Mouse (Mus musculus) ES-Bruce4 (cell line): ENCODE results near the gene Cadm4. TPM values are rescaled to one million over a fixed set of nuclear protein-coding genes. Genes with fewer than 3 reads are reported as not detected.
A peak's percentile ranks its signal among the peaks of the same experiment; 100 is the strongest.

Experiments
- H3K27ac ChIP-seq: 2 replicates; pipeline ENCODE4 v1.5.1; 2012; ENCODE audit warnings: low read length, inconsistent platforms; ENCODE audit not compliant: insufficient read depth
- H3K27me3 ChIP-seq: 2 replicates; pipeline ENCODE4 v1.6.1; 2012; ENCODE audit warnings: mild to moderate bottlenecking, low read length, inconsistent platforms; ENCODE audit not compliant: control insufficient read depth, poor library complexity, insufficient read depth, severe bottlenecking
- H3K36me3 ChIP-seq: 2 replicates; pipeline ENCODE4 v1.6.1; 2012; ENCODE audit warnings: inconsistent platforms, mild to moderate bottlenecking, low read length, moderate library complexity; ENCODE audit not compliant: control insufficient read depth, poor library complexity, insufficient read depth, severe bottlenecking
- H3K4me1 ChIP-seq: one replicate; pipeline ENCODE4 v1.8.1; 2011; ENCODE audit warnings: low read length; ENCODE audit not compliant: control insufficient read depth, insufficient read depth
- H3K4me3 ChIP-seq: 2 replicates; pipeline ENCODE4 v1.5.1; 2011; ENCODE audit warnings: low read depth, mild to moderate bottlenecking, low read length
- H3K9ac ChIP-seq: 2 replicates; pipeline ENCODE4 v1.6.1; 2012; ENCODE audit warnings: low read depth, mild to moderate bottlenecking, inconsistent platforms; ENCODE audit not compliant: poor library complexity, severe bottlenecking
- H3K9me3 ChIP-seq: replicated peaks from 2 replicates; pipeline ENCODE4 v1.6.1; 2012; ENCODE audit warnings: mild to moderate bottlenecking, low read length, inconsistent platforms; ENCODE audit not compliant: control insufficient read depth, poor library complexity, insufficient read depth, severe bottlenecking
- CTCF ChIP-seq: IDR thresholded peaks from one replicate; pipeline ENCODE4 v1.8.1; 2011; ENCODE audit warnings: low read depth, low read length
- EP300 ChIP-seq: IDR thresholded peaks from 2 replicates; pipeline ENCODE4 v1.6.1; 2011; ENCODE audit warnings: low read depth, low read length; ENCODE audit not compliant: insufficient read depth
- POLR2A ChIP-seq: IDR thresholded peaks from one replicate; pipeline ENCODE4 v1.8.1; 2011; ENCODE audit warnings: low read length; ENCODE audit not compliant: insufficient read depth
- polyA plus RNA-seq: library from polyadenylated mRNA; stranded (reverse); fragments of >200 nt; gene quantifications from 2 replicates; pipeline ENCODE4 v1.2.4, GENCODE M21; 2011; ENCODE audit warnings: low read depth; ENCODE audit not compliant: missing spikeins, insufficient read depth, insufficient read length

Gene Cadm4
- polyA plus RNA-seq, 1 experiment, result 10.4 TPM

GRCm38 (mm10) chr7:24472937-24473336 lies 8.9 kb upstream of the Cadm4 start:
- Histone ChIP-seq H3K27ac (no peak overlapping the region), H3K9ac (no peak overlapping the region), H3K4me3 (no peak overlapping the region), H3K9me3 (no peaks in the 10 kb centered on the region), H3K4me1 (no peaks in the 10 kb centered on the region), H3K27me3 (no peaks in the 10 kb centered on the region), H3K36me3 (peaks cover 10% of the 10 kb centered on the region)
- TF ChIP-seq POLR2A (no peak), EP300 (no peak), CTCF (peak; percentile 84)

- Histone ChIP-seq H3K27ac (no peak overlapping the region), H3K9me3 (no peaks in the 10 kb centered on the region)
Observed at GRCm38 (mm10) chr7:24473913-24474529, 7.8 kb upstream of the Cadm4 start.

DNA sequence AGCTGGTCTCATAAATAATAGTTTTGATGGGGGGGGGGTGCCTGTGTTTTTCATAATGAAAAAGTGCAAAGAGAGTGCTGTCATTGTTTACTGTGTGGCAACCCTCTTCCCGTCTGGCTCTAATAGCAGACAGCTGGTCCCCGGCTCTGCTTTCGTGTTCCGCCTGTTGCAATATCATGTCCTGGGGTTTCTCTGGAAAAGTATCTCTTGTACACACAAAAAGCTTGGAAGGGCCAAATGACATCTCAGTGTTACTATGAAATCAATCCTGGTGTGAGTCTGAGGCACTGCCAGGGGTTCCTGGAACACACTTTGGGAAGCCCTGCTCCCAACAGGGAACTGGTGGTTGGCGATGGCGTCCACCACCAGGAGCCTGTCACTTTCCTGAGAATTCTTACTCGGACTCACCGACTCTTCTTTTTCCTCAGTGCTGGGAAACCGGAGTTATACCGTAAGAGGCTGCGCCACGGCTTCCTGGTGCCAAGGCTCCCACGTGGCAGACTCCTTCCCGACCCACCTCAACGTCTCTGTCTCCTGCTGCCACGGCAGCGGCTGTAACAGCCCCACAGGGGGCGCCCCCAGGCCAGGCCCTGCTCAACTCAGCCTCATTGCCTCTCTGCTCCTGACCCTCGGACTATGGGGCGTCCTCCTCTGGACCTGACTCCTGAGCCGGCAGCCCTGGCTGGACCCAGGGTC lies 6.9 kb upstream of the Cadm4 start:
- no peak for TF ChIP-seq EP300
- TF ChIP-seq CTCF, result peak; percentile 30
- no peak for TF ChIP-seq POLR2A
- Histone ChIP-seq H3K27ac (no peak overlapping the region), H3K36me3 (peaks cover 3% of the 10 kb centered on the region; the same call in 1 of the 2 replicates), H3K4me1 (no peaks in the 10 kb centered on the region), H3K4me3 (no peak overlapping the region), H3K27me3 (no peaks in the 10 kb centered on the region), H3K9ac (no peak overlapping the region), H3K9me3 (no peaks in the 10 kb centered on the region)

More at GRCm38 (mm10) chr7:24473913-24474529, 7.8 kb upstream of the Cadm4 start:
- Histone ChIP-seq H3K9ac (no peak overlapping the region), H3K4me1 (no peaks in the 10 kb centered on the region), H3K36me3 (peaks cover 4% of the 10 kb centered on the region), H3K4me3 (no peak overlapping the region), H3K27me3 (no peaks in the 10 kb centered on the region)
- TF ChIP-seq CTCF, result peak; percentile 99
- TF ChIP-seq EP300, result no peak
- TF ChIP-seq POLR2A, result no peak

DNA sequence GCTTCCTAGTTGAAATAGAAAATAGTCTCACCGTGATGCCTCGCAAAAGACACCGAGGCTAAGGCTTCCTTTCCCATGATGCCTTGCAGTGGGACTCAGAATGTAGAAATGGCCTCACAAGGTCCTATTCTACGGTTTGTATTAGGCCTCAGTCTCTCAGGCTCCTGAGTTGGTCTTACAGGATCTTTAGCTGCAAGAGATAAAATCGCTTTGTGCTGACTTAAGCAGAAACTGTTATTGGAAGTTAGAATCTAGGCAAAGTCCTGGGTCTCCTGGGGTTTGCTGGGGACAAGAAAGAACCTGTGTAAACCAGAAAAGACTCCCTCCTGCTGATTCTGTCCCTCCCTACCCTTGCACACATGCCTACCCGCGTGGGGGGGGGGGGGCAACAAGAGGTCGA lies 5.5 kb upstream of the Cadm4 start:
- TF ChIP-seq EP300 (no peak), POLR2A (no peak), CTCF (no peak)

GRCm38 (mm10) chr7:24476856-24477255 lies 5.0 kb upstream of the Cadm4 start:
- TF ChIP-seq CTCF, result no peak
- TF ChIP-seq POLR2A, result no peak
- TF ChIP-seq EP300, result no peak
- Histone ChIP-seq H3K27ac (no peak overlapping the region), H3K9me3 (no peaks in the 10 kb centered on the region), H3K27me3 (no peaks in the 10 kb centered on the region), H3K36me3 (0 out of 2 replicates have a peak, but pooled peaks cover 3% of the 10 kb centered on the region), H3K9ac (no peak overlapping the region), H3K4me1 (no peaks in the 10 kb centered on the region), H3K4me3 (no peak overlapping the region)

More for the DNA sequence above, 5.5 kb upstream of the Cadm4 start:
- Histone ChIP-seq H3K4me3 (no peak overlapping the region), H3K4me1 (no peaks in the 10 kb centered on the region), H3K9ac (no peak overlapping the region), H3K9me3 (no peaks in the 10 kb centered on the region), H3K27ac (no peak overlapping the region), H3K36me3 (0 out of 2 replicates have a peak, but pooled peaks cover 3% of the 10 kb centered on the region), H3K27me3 (no peaks in the 10 kb centered on the region)

DNA sequence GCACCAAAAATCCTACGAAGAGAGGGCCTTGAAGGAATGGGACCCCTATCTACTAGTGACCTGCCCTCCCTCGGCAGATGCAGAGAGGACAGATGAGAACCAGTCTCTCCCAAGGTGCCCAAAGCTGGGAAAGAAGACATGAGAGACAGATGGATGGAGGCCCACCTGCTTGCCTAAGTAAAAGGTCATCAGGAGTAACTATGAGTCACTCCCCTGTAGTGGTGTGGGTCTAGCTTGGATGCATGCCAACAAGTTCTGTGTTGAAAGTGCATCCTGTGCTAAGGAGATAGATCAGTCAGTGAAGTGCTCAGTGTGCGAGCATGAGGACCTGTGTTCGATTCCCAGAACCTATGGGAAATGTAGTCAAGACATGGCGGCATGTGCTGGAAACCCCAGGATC lies 2.9 kb upstream of the Cadm4 start:
- no peak for TF ChIP-seq CTCF
- no peak for TF ChIP-seq EP300
- no peak for TF ChIP-seq POLR2A
- no peaks in the 10 kb centered on the region for H3K4me1 ChIP-seq

More for the DNA sequence above, 2.9 kb upstream of the Cadm4 start:
- H3K4me3 ChIP-seq, result no peak overlapping the region
- H3K27me3 ChIP-seq, result peaks cover 8% of the 10 kb centered on the region
- 0 out of 2 replicates have a peak, but pooled peaks cover 3% of the 10 kb centered on the region for H3K36me3 ChIP-seq
- H3K27ac ChIP-seq, result no peak overlapping the region
- H3K9ac ChIP-seq, result no peak overlapping the region
- H3K9me3 ChIP-seq, result no peaks in the 10 kb centered on the region
